Mouse (Mus musculus): ENCODE measurements around the gene Pakap. TPM values are rescaled to one million over a fixed set of nuclear protein-coding genes. Genes with fewer than 3 reads are reported as not detected.

The Pakap gene
- polyA plus RNA-seq, 1 experiment: 7.1 TPM

DNA sequence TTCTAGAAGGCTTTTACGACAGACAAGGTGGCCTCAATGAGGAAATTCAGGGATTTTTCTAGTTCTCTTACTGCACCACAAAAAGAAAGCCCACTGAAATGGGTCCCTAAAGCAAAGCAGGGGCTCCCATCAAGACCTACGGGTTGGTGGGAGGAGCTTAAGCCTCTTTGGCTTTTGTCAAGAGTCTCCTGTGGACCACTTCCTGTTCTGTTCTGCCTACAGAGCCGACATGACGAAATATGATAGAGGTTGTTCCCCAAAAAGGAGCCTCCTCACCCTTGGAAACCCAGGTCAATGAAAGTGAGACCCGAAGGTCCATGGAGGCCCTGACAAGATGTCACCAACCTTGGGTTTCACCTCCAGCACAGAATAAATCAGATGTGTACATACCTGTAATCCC, 334.6 kb downstream of the Pakap start:
- H3K36me3 ChIP-seq (ENCODE audit: control insufficient read depth, insufficient read depth): no peaks in the 10 kb centered on the region
- no peaks in the 10 kb centered on the region for H3K79me3 ChIP-seq (ENCODE audit: low read depth)
- TF ChIP-seq CEBPB (IDR thresholded peaks at IDR 0.05; ENCODE audit: low read depth) (no peak), MYOG (IDR thresholded peaks at IDR 0.05; ENCODE audit: control insufficient read depth, extremely low read depth, insufficient read length) (no peak)
- H3K79me2 ChIP-seq (ENCODE audit: control insufficient read depth, insufficient read depth): no peaks in the 10 kb centered on the region
- no peak overlapping the region for H3ac ChIP-seq (ENCODE audit: control insufficient read depth, insufficient read length, low read depth)
- no peak overlapping the region for H3K4me3 ChIP-seq (ENCODE audit: insufficient read depth, poor library complexity, severe bottlenecking)
- H3K27me3 ChIP-seq (ENCODE audit: control insufficient read depth, insufficient read depth, insufficient read length): no peaks in the 10 kb centered on the region

DNA sequence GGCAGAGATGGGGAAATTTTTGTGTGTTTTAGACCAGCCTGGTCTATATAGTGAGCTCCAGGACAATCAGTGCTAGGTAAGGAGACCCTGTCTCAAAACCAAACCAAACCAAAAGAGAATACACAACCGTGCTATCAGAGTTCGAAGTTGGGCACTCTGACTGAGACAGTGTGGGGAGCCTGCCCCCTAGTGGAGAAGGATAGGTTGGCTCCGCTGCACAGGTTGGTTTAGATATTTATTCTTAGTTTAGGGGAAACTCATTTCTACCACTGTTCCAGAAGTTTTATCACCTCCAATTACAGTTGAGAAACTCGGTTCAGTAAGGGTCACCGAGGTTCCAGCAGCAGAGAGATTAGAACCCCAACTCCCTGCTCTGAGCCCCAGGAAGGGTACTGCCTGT, 336.2 kb downstream of the Pakap start:
- Histone ChIP-seq H3K79me3 (ENCODE audit: low read depth) (no peaks in the 10 kb centered on the region), H3K36me3 (ENCODE audit: control insufficient read depth, insufficient read depth) (no peaks in the 10 kb centered on the region), H3ac (ENCODE audit: control insufficient read depth, insufficient read length, low read depth) (no peak overlapping the region), H3K79me2 (ENCODE audit: control insufficient read depth, insufficient read depth) (no peaks in the 10 kb centered on the region), H3K27me3 (ENCODE audit: control insufficient read depth, insufficient read depth, insufficient read length) (no peaks in the 10 kb centered on the region), H3K4me3 (ENCODE audit: insufficient read depth, poor library complexity, severe bottlenecking) (no peak overlapping the region)
- peak; percentile 60 for TF ChIP-seq CTCF (IDR thresholded peaks at IDR 0.05; ENCODE audit: control insufficient read depth, insufficient read depth, insufficient read length)
- TF ChIP-seq USF1 (IDR thresholded peaks at IDR 0.05; ENCODE audit: low read depth): no peak
- no peak for TF ChIP-seq MYOD1 (IDR thresholded peaks at IDR 0.05; ENCODE audit: control insufficient read depth, insufficient read length, low read depth)
- TF ChIP-seq MYOG (IDR thresholded peaks at IDR 0.05; ENCODE audit: control insufficient read depth, extremely low read depth, insufficient read length): no peak

DNA sequence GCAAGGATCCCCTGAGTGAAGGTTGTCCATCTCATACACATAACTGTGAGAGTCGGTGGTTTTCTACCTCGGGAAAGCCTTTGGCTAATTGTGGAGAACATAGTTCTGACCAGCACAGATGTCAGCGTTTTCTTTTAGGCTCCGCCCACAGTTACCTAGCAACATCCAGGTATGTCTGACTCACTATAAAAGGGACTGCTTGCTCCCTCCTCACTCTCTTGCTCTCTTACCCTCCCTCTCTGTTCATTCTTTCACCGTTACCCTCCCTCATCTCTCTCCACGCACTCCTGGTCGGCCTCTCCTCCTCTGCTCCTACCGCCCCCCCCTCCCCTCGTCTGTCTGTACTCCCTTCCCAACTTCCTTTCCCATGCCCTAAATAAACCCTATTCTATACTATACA, 336.7 kb downstream of the Pakap start:
- Histone ChIP-seq H3K27me3 (ENCODE audit: control insufficient read depth, insufficient read depth, insufficient read length) (no peaks in the 10 kb centered on the region), H3K36me3 (ENCODE audit: control insufficient read depth, insufficient read depth) (no peaks in the 10 kb centered on the region), H3K79me2 (ENCODE audit: control insufficient read depth, insufficient read depth) (no peaks in the 10 kb centered on the region), H3ac (ENCODE audit: control insufficient read depth, insufficient read length, low read depth) (no peak overlapping the region), H3K4me3 (ENCODE audit: insufficient read depth, poor library complexity, severe bottlenecking) (no peak overlapping the region), H3K79me3 (ENCODE audit: low read depth) (no peaks in the 10 kb centered on the region)
- no peak for TF ChIP-seq MYOG (IDR thresholded peaks at IDR 0.05; ENCODE audit: control insufficient read depth, extremely low read depth, insufficient read length)
- no peak for TF ChIP-seq MYOD1 (IDR thresholded peaks at IDR 0.05; ENCODE audit: control insufficient read depth, insufficient read length, low read depth)
- TF ChIP-seq USF1 (IDR thresholded peaks at IDR 0.05; ENCODE audit: low read depth): no peak
- no peak for TF ChIP-seq CTCF (IDR thresholded peaks at IDR 0.05; ENCODE audit: control insufficient read depth, insufficient read depth, insufficient read length)
- no peak for TF ChIP-seq MAX (IDR thresholded peaks at IDR 0.05)
- no peak for TF ChIP-seq FOSL1 (IDR thresholded peaks at IDR 0.05; ENCODE audit: insufficient read depth, low read length, poor library complexity, severe bottlenecking)
- no peak for TF ChIP-seq CEBPB (IDR thresholded peaks at IDR 0.05; ENCODE audit: low read depth)

DNA sequence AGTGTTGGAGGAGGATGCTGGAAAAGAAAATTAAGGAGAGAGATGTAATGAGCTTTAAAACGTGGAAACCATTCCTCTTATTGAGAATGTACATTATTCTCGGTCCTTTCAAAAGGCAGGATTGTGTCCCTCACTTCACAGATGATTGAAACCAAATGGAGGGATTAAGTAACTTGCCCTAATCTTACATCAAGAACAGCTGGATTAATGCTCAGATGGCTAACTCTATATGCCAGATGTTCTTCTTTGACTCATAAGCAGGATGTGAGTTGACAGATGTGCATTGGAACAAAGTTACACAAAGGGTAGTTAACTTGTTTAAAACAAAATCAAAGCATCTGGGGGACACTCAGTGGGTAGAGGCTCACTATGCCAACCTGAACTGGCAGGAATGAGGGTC, 338.7 kb downstream of the Pakap start:
- Histone ChIP-seq H3K36me3 (ENCODE audit: control insufficient read depth, insufficient read depth) (no peaks in the 10 kb centered on the region), H3ac (ENCODE audit: control insufficient read depth, insufficient read length, low read depth) (no peak overlapping the region), H3K27me3 (ENCODE audit: control insufficient read depth, insufficient read depth, insufficient read length) (no peaks in the 10 kb centered on the region), H3K79me3 (ENCODE audit: low read depth) (no peaks in the 10 kb centered on the region), H3K79me2 (ENCODE audit: control insufficient read depth, insufficient read depth) (no peaks in the 10 kb centered on the region), H3K4me3 (ENCODE audit: insufficient read depth, poor library complexity, severe bottlenecking) (no peak overlapping the region)
- no peak for TF ChIP-seq MYOG (IDR thresholded peaks at IDR 0.05; ENCODE audit: control insufficient read depth, extremely low read depth, insufficient read length)
- no peak for TF ChIP-seq USF1 (IDR thresholded peaks at IDR 0.05; ENCODE audit: low read depth)
- TF ChIP-seq CTCF (IDR thresholded peaks at IDR 0.05; ENCODE audit: control insufficient read depth, insufficient read depth, insufficient read length): no peak
- TF ChIP-seq MAX (IDR thresholded peaks at IDR 0.05): no peak
- TF ChIP-seq CEBPB (IDR thresholded peaks at IDR 0.05; ENCODE audit: low read depth): no peak
- no peak for TF ChIP-seq MYOD1 (IDR thresholded peaks at IDR 0.05; ENCODE audit: control insufficient read depth, insufficient read length, low read depth)
- TF ChIP-seq FOSL1 (IDR thresholded peaks at IDR 0.05; ENCODE audit: insufficient read depth, low read length, poor library complexity, severe bottlenecking): no peak

DNA sequence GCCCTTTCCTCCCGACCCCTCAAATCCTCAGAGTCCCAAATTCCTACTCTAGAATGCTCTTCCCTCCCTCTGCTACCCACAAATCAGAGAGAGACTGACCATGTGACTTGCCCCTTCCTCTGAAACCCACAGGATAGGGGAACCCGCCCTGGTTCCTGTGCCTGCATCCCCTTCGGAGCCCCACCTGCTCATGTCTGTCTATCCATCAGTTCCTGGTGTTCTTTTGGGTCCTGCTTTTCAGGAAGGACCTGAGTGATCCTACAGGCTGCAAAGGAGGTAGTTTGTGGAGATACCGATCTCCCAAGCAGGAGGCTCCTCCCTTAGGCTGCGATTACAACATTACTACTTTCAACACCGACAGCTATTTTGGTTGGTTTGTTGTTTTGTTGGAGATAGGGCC, 340.9 kb downstream of the Pakap start:
- H3K4me3 ChIP-seq (ENCODE audit: insufficient read depth, poor library complexity, severe bottlenecking): no peak overlapping the region
- no peaks in the 10 kb centered on the region for H3K79me2 ChIP-seq (ENCODE audit: control insufficient read depth, insufficient read depth)
- H3K36me3 ChIP-seq (ENCODE audit: control insufficient read depth, insufficient read depth): no peaks in the 10 kb centered on the region
- no peaks in the 10 kb centered on the region for H3K79me3 ChIP-seq (ENCODE audit: low read depth)
- TF ChIP-seq CTCF (IDR thresholded peaks at IDR 0.05; ENCODE audit: control insufficient read depth, insufficient read depth, insufficient read length) (no peak), MYOD1 (IDR thresholded peaks at IDR 0.05; ENCODE audit: control insufficient read depth, insufficient read length, low read depth) (no peak), MYOG (IDR thresholded peaks at IDR 0.05; ENCODE audit: control insufficient read depth, extremely low read depth, insufficient read length) (no peak)
- H3ac ChIP-seq (ENCODE audit: control insufficient read depth, insufficient read length, low read depth): no peak overlapping the region
- no peaks in the 10 kb centered on the region for H3K27me3 ChIP-seq (ENCODE audit: control insufficient read depth, insufficient read depth, insufficient read length)

DNA sequence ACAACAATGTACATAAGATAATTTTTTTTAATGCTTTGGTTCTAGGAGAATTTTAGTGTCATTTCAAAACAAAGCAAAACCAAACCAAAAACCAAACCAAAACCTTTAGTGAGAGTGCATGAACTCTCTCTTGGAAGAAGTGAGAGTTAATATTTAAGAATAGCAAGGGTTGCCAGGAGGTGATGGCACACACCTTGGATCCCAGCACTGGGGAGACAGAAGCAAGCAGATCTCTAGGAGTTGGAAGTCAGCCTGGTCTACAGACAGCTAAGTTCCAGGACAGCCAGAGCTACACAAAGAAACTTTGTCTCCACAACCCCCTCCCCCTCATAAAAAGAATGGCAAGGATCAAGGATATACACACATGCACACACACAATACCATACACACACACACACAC, 345.0 kb downstream of the Pakap start:
- Histone ChIP-seq H3K79me2 (ENCODE audit: control insufficient read depth, insufficient read depth) (no peaks in the 10 kb centered on the region), H3K4me3 (ENCODE audit: insufficient read depth, poor library complexity, severe bottlenecking) (no peak overlapping the region), H3K27me3 (ENCODE audit: control insufficient read depth, insufficient read depth, insufficient read length) (no peaks in the 10 kb centered on the region), H3ac (ENCODE audit: control insufficient read depth, insufficient read length, low read depth) (no peak overlapping the region), H3K79me3 (ENCODE audit: low read depth) (no peaks in the 10 kb centered on the region), H3K36me3 (ENCODE audit: control insufficient read depth, insufficient read depth) (no peaks in the 10 kb centered on the region)
- TF ChIP-seq FOSL1 (IDR thresholded peaks at IDR 0.05; ENCODE audit: insufficient read depth, low read length, poor library complexity, severe bottlenecking): no peak
- TF ChIP-seq CTCF (IDR thresholded peaks at IDR 0.05; ENCODE audit: control insufficient read depth, insufficient read depth, insufficient read length): no peak
- no peak for TF ChIP-seq USF1 (IDR thresholded peaks at IDR 0.05; ENCODE audit: low read depth)
- no peak for TF ChIP-seq MAX (IDR thresholded peaks at IDR 0.05)
- no peak for TF ChIP-seq CEBPB (IDR thresholded peaks at IDR 0.05; ENCODE audit: low read depth)
- TF ChIP-seq MYOG (IDR thresholded peaks at IDR 0.05; ENCODE audit: control insufficient read depth, extremely low read depth, insufficient read length): no peak
- no peak for TF ChIP-seq MYOD1 (IDR thresholded peaks at IDR 0.05; ENCODE audit: control insufficient read depth, insufficient read length, low read depth)
